Mouse (Mus musculus) forebrain, embryonic 15.5 days (tissue): Measurements from ENCODE around the gene Ddx28. TPM values are rescaled to one million over a fixed set of nuclear protein-coding genes. Genes with fewer than 3 reads are reported as not detected.
"Not testable (repeated sequence)": the region's sequence is repeated elsewhere in the genome, so short reads cannot be mapped to it uniquely, and the experiment has no call there.

Experiments
- ATAC-seq: fragments of 200-750 bp; cut with Nextera tagmentation; replicated peaks from 2 replicates; pipeline ENCODE4 v1.8.0; 2017; ENCODE audit warnings: mild to moderate bottlenecking, moderate TSS enrichment, moderate library complexity
- H3K27ac ChIP-seq: fragments of 300-500 bp; sonication (generic); replicated peaks from 2 replicates; pipeline ENCODE4 v1.5.1; 2015; ENCODE audit warnings: mild to moderate bottlenecking, inconsistent platforms
- H3K27me3 ChIP-seq: fragments of 300-500 bp; sonication (generic); 2 replicates; pipeline ENCODE4 v1.6.1; 2015; ENCODE audit warnings: inconsistent platforms
- H3K36me3 ChIP-seq: fragments of 300-500 bp; sonication (generic); 2 replicates; pipeline ENCODE4 v1.6.1; 2015; ENCODE audit warnings: mild to moderate bottlenecking, inconsistent platforms
- H3K4me1 ChIP-seq: fragments of 300-500 bp; sonication (generic); 2 replicates; pipeline ENCODE4 v1.6.1; 2015; ENCODE audit warnings: inconsistent platforms
- H3K4me2 ChIP-seq: fragments of 300-500 bp; sonication (generic); replicated peaks from 2 replicates; pipeline ENCODE4 v1.6.1; 2015; ENCODE audit warnings: mild to moderate bottlenecking, inconsistent platforms
- H3K4me3 ChIP-seq: fragments of 300-500 bp; sonication (generic); 2 replicates; pipeline ENCODE4 v1.5.1; 2015; ENCODE audit warnings: mild to moderate bottlenecking, inconsistent platforms
- H3K9ac ChIP-seq: fragments of 300-500 bp; sonication (generic); replicated peaks from 2 replicates; pipeline ENCODE4 v1.6.1; 2015; ENCODE audit warnings: mild to moderate bottlenecking, inconsistent platforms
- H3K9me3 ChIP-seq: fragments of 300-500 bp; sonication (generic); 2 replicates; pipeline ENCODE4 v1.6.1; 2016; ENCODE audit warnings: inconsistent platforms
- WGBS: fragments of 180-500 bp; shearing (Covaris S2); methylation state at CpG from one replicate; pipeline ENCODE4 v1.1.7; 2015; ENCODE audit warnings: mixed read lengths; 5-methylcytosine and 5-hydroxymethylcytosine counted together
- polyA plus RNA-seq: library from polyadenylated mRNA; unstranded; fragments of >200 nt; fragmentation: Nextera tagmentation; extraction: Ambion mirVana; gene quantifications from 2 replicates; pipeline ENCODE4 v1.2.1, GENCODE M21; 2015

Gene Ddx28
- polyA plus RNA-seq, 1 experiment from 2014 or later: 23.0 TPM

- H3K27me3 ChIP-seq, H3K36me3 ChIP-seq, H3K9ac ChIP-seq, H3K4me3 ChIP-seq, H3K4me2 ChIP-seq, H3K27ac ChIP-seq, ATAC-seq, H3K9me3 ChIP-seq: not testable (repeated sequence)
- WGBS: 68% methylated on average over 3 of the region's 3 CpGs
- H3K4me1 ChIP-seq: peaks cover 20% of the 10 kb centered on the region
Measured at GRCm38 (mm10) chr8:106007891-106008290, 3.8 kb downstream of the Ddx28 start.

GRCm38 (mm10) chr8:106007135-106007534, 4.5 kb downstream of the Ddx28 start:
- Histone ChIP-seq H3K4me2 (no peak overlapping the region), H3K4me1 (peaks cover 19% of the 10 kb centered on the region), H3K9ac (no peak overlapping the region), H3K4me3 (no peak overlapping the region), H3K36me3 (0 out of 2 replicates have a peak, but pooled peaks cover 3% of the 10 kb centered on the region), H3K27me3 (no peaks in the 10 kb centered on the region), H3K9me3 (no peaks in the 10 kb centered on the region), H3K27ac (no peak overlapping the region)
- 88% methylated on average over 3 of the region's 3 CpGs for whole genome bisulfite sequencing
- no peak for ATAC-seq

- Histone ChIP-seq H3K27me3 (no peaks in the 10 kb centered on the region), H3K4me2 (no peak overlapping the region), H3K9me3 (no peaks in the 10 kb centered on the region), H3K36me3 (0 out of 2 replicates have a peak, but pooled peaks cover 3% of the 10 kb centered on the region), H3K4me3 (no peak overlapping the region), H3K9ac (no peak overlapping the region), H3K27ac (no peak overlapping the region), H3K4me1 (peaks cover 13% of the 10 kb centered on the region)
- ATAC-seq: no peak
- 89% methylated on average over 4 of the region's 4 CpGs for WGBS
Measured at GRCm38 (mm10) chr8:106006413-106006812, 5.3 kb downstream of the Ddx28 start.

- peaks cover 13% of the 10 kb centered on the region for H3K4me1 ChIP-seq
Measured at GRCm38 (mm10) chr8:106005875-106006274, 5.8 kb downstream of the Ddx28 start, which contains the start of gene Dpep2nb. Gene Dpep2nb, minus strand, starts transcription at chr8:106005975.

GRCm38 (mm10) chr8:106004538-106005207, 7.0 kb downstream of the Ddx28 start:
- Histone ChIP-seq H3K4me1 (peaks cover 2% of the 10 kb centered on the region), H3K4me3 (no peak overlapping the region), H3K27ac (no peak overlapping the region), H3K4me2 (no peak overlapping the region), H3K36me3 (0 out of 2 replicates have a peak, but pooled peaks cover 1% of the 10 kb centered on the region), H3K9ac (no peak overlapping the region), H3K27me3 (no peaks in the 10 kb centered on the region), H3K9me3 (no peaks in the 10 kb centered on the region)
- no peak for ATAC-seq
- WGBS: 75% methylated on average over 8 of the region's 8 CpGs

More at GRCm38 (mm10) chr8:106005875-106006274, 5.8 kb downstream of the Ddx28 start, which contains the start of gene Dpep2nb:
- Histone ChIP-seq H3K36me3 (0 out of 2 replicates have a peak, but pooled peaks cover 3% of the 10 kb centered on the region), H3K27me3 (no peaks in the 10 kb centered on the region), H3K4me3 (no peak within 1 kb of the TSS), H3K9ac (no peak within 1 kb of the TSS), H3K4me2 (no peak within 1 kb of the TSS), H3K27ac (no peak within 1 kb of the TSS), H3K9me3 (no peaks in the 10 kb centered on the region)
- no peak for ATAC-seq
- WGBS: 85% methylated on average over 4 of the region's 4 CpGs

GRCm38 (mm10) chr8:106001908-106002307, 9.8 kb downstream of the Ddx28 start:
- no peaks in the 10 kb centered on the region for H3K36me3 ChIP-seq
- 85% methylated on average over 4 of the region's 4 CpGs for WGBS
- no peak for ATAC-seq
- H3K9me3 ChIP-seq: no peaks in the 10 kb centered on the region
- H3K4me1 ChIP-seq: no peaks in the 10 kb centered on the region
- H3K4me3 ChIP-seq: no peak overlapping the region
- H3K27me3 ChIP-seq: no peaks in the 10 kb centered on the region
- H3K4me2 ChIP-seq: no peak overlapping the region
- H3K9ac ChIP-seq: no peak overlapping the region
- no peak overlapping the region for H3K27ac ChIP-seq

GRCm38 (mm10) chr8:105998971-105999370, 12.7 kb downstream of the Ddx28 start:
- no peaks in the 10 kb centered on the region for H3K4me1 ChIP-seq
- H3K4me3 ChIP-seq: no peak overlapping the region
- H3K36me3 ChIP-seq: no peaks in the 10 kb centered on the region
- WGBS: 88% methylated on average over 2 of the region's 2 CpGs
- no peak for ATAC-seq
- H3K9me3 ChIP-seq: no peaks in the 10 kb centered on the region
- H3K4me2 ChIP-seq: no peak overlapping the region
- H3K9ac ChIP-seq: no peak overlapping the region
- no peaks in the 10 kb centered on the region for H3K27me3 ChIP-seq
- H3K27ac ChIP-seq: no peak overlapping the region

- Histone ChIP-seq H3K27me3 (no peaks in the 10 kb centered on the region), H3K36me3 (no peaks in the 10 kb centered on the region), H3K4me1 (no peaks in the 10 kb centered on the region), H3K9ac (no peak overlapping the region), H3K4me2 (no peak overlapping the region), H3K27ac (no peak overlapping the region), H3K4me3 (no peak overlapping the region), H3K9me3 (no peaks in the 10 kb centered on the region)
- ATAC-seq: no peak
- WGBS: 69% methylated on average over 7 of the region's 7 CpGs
Measured at GRCm38 (mm10) chr8:105996359-105996758, 15.3 kb downstream of the Ddx28 start.

- Histone ChIP-seq H3K4me3 (no peak overlapping the region), H3K4me2 (no peak overlapping the region), H3K9me3 (no peaks in the 10 kb centered on the region), H3K9ac (no peak overlapping the region), H3K36me3 (no peaks in the 10 kb centered on the region), H3K27ac (no peak overlapping the region), H3K4me1 (0 out of 2 replicates have a peak, but pooled peaks cover 3% of the 10 kb centered on the region), H3K27me3 (no peaks in the 10 kb centered on the region)
- ATAC-seq: no peak
- WGBS: 58% methylated on average over 4 of the region's 4 CpGs
Measured at GRCm38 (mm10) chr8:105993226-105993625, 18.5 kb downstream of the Ddx28 start.

- 64% methylated on average over 5 of the region's 5 CpGs for WGBS
- Histone ChIP-seq H3K4me1 (0 out of 2 replicates have a peak, but pooled peaks cover 3% of the 10 kb centered on the region), H3K36me3 (no peaks in the 10 kb centered on the region), H3K4me2 (no peak overlapping the region), H3K4me3 (no peak overlapping the region), H3K27ac (no peak overlapping the region), H3K9ac (no peak overlapping the region), H3K27me3 (no peaks in the 10 kb centered on the region), H3K9me3 (no peaks in the 10 kb centered on the region)
- ATAC-seq: no peak
Measured at GRCm38 (mm10) chr8:105992499-105992898, 19.2 kb downstream of the Ddx28 start.

- no peak for ATAC-seq
- Histone ChIP-seq H3K9me3 (no peaks in the 10 kb centered on the region), H3K27ac (no peak overlapping the region), H3K27me3 (no peaks in the 10 kb centered on the region), H3K36me3 (no peaks in the 10 kb centered on the region), H3K4me1 (0 out of 2 replicates have a peak, but pooled peaks cover 3% of the 10 kb centered on the region), H3K4me3 (no peak overlapping the region), H3K9ac (no peak overlapping the region), H3K4me2 (no peak overlapping the region)
- 85% methylated on average over 2 of the region's 2 CpGs for WGBS
Measured at GRCm38 (mm10) chr8:105991546-105991945, 20.1 kb downstream of the Ddx28 start.

- H3K9me3 ChIP-seq: no peaks in the 10 kb centered on the region
- no peak within 1 kb of the TSS for H3K4me3 ChIP-seq
- no peaks in the 10 kb centered on the region for H3K36me3 ChIP-seq
- no peaks in the 10 kb centered on the region for H3K27me3 ChIP-seq
- 0 out of 2 replicates have a peak, but pooled peaks cover 3% of the 10 kb centered on the region for H3K4me1 ChIP-seq
- no peak within 1 kb of the TSS; the same call in 1 of the 2 replicates for H3K4me2 ChIP-seq
- ATAC-seq: peak; percentile 48; the same call in 1 of the 2 replicates
- H3K27ac ChIP-seq: no peak within 1 kb of the TSS
- 8% methylated on average over 15 of the region's 15 CpGs for WGBS
- no peak within 1 kb of the TSS for H3K9ac ChIP-seq
Measured at GRCm38 (mm10) chr8:105990856-105991387, 20.8 kb downstream of the Ddx28 start, which contains the start of gene Dus2. Gene Dus2, plus strand, starts transcription at chr8:105991337.
